Mouse (Mus musculus): ENCODE data around the gene Ephb1. TPM values are rescaled to one million over a fixed set of nuclear protein-coding genes. Genes with fewer than 3 reads are reported as not detected.
A peak's percentile ranks its signal among the peaks of the same experiment; 100 is the strongest.

Gene Ephb1
- polyA plus RNA-seq, 1 experiment from 2014 or later, result 1.0 TPM

GRCm38 (mm10) chr9:102355726-102356125 lies 1.2 kb upstream of the Ephb1 start:
- 63% methylated on average over 3 of the region's 3 CpGs for WGBS
- H3K4me1 ChIP-seq (replicated peaks; ENCODE audit: control insufficient read depth, insufficient read depth), result no peaks in the 10 kb centered on the region
- H3K36me3 ChIP-seq (ENCODE audit: control insufficient read depth, insufficient read depth, low read length), result no peaks in the 10 kb centered on the region
- ATAC-seq (ENCODE audit: low FRiP score, low TSS enrichment) (no peak), DNase-seq (ENCODE audit: low spot score) (peak; percentile 9)
- H3K27me3 ChIP-seq (ENCODE audit: control insufficient read depth, insufficient read depth, low read length), result peaks cover 18% of the 10 kb centered on the region
- no peak overlapping the region for H3K27ac ChIP-seq (replicated peaks)
- H3K9ac ChIP-seq (ENCODE audit: low read length), result no peak overlapping the region
- no peaks in the 10 kb centered on the region for H3K9me3 ChIP-seq (ENCODE audit: control insufficient read depth, low read length)
- H3K4me3 ChIP-seq (ENCODE audit: low read depth, low read length), result no peak overlapping the region
- TF ChIP-seq CTCF (IDR thresholded peaks at IDR 0.05; ENCODE audit: low read depth), result no peak
- no peak for TF ChIP-seq EP300 (optimal IDR thresholded peaks at IDR 0.05)
- H3K4me2 ChIP-seq (replicated peaks; ENCODE audit: low read depth), result no peak overlapping the region

DNA sequence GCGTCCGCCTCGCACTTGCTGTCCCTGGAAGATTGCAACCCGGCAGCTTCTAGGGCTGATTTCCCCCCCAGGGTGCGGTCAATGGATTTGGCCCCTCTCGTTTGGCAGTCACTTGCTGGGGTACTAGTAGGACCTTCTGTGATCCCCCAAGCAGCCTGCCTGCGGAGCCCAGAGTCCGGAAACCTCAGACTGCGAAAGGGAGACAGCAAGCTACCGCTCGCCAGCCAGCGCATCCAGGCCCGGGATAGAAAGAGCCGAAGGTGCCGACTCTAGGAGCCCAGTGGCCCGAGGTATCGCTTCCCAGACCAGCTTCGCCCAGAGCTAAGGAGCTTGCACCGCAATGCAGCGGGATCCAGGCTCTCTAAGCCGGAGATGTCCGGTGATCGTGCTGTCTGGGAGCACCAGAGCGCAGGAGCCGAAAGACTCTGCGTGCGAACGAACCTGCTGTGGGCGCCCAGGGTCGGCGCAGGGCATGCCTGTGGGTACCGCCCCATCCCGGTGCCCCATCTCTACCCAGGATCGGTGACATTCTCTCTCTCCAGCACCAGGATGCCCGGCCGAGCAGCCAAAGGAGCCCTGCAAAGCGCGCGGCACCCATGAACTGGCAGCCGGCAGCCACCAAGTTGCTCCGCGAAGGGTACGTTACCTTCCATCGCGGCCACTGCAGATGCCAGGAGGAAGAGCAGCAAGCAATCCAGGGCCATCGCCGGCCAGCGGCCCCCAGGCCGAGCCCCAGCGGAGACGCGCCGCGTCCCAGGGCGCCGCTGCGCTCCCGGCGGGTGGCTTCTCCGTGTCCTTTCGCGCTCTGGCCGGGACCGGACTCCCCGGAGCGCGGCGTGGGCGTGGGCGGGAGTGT lies 629 bp downstream of the Ephb1 start:
- Histone ChIP-seq H3K9me3 (ENCODE audit: control insufficient read depth, low read length) (no peaks in the 10 kb centered on the region), H3K27ac (replicated peaks) (no peak overlapping the region), H3K27me3 (ENCODE audit: control insufficient read depth, insufficient read depth, low read length) (peaks cover 18% of the 10 kb centered on the region), H3K36me3 (ENCODE audit: control insufficient read depth, insufficient read depth, low read length) (no peaks in the 10 kb centered on the region), H3K4me2 (replicated peaks; ENCODE audit: low read depth) (peak overlapping the region; percentile 88), H3K4me3 (ENCODE audit: low read depth, low read length) (peak overlapping the region; percentile 52), H3K4me1 (replicated peaks; ENCODE audit: control insufficient read depth, insufficient read depth) (no peaks in the 10 kb centered on the region), H3K9ac (ENCODE audit: low read length) (peak overlapping the region; percentile 53)
- 2% methylated on average over 64 of the region's 70 CpGs for WGBS
- no peak for TF ChIP-seq CTCF (IDR thresholded peaks at IDR 0.05; ENCODE audit: low read depth)
- no peak for TF ChIP-seq EP300 (optimal IDR thresholded peaks at IDR 0.05)
- DNase-seq (ENCODE audit: low spot score) (no peak), ATAC-seq (ENCODE audit: low FRiP score, low TSS enrichment) (no peak)

DNA sequence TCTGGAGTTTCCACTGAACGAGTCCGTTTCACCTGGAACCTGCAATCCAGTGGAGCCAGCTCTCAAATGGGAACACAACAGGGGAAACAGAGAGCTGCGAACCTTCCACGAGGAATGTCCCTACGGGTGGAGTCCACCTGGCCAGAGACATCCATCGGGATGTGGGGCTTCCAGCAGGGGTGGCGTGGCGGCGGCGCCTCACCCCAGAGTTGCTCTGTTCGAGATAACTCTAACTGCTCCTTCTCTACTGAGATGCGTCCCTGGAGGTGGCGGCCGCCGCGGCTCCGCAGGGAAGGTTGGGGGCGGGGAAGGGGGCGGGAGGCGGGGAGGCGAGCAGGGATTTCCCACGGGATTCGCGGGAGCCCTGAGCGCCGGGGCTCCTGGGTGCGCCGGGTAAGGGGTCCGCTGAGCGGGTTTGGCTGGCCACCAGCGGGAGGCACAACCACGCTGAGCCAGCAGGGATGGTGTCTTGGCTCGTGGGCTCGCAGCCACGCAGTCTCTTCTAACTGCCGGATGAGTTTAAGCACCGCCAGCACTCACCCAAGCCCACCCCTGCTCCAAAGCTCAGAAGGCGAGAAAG lies 1.3 kb downstream of the Ephb1 start:
- Histone ChIP-seq H3K9me3 (ENCODE audit: control insufficient read depth, low read length) (no peaks in the 10 kb centered on the region), H3K27ac (replicated peaks) (no peak overlapping the region), H3K9ac (ENCODE audit: low read length) (no peak overlapping the region), H3K36me3 (ENCODE audit: control insufficient read depth, insufficient read depth, low read length) (no peaks in the 10 kb centered on the region), H3K4me3 (ENCODE audit: low read depth, low read length) (peak overlapping the region; percentile 52), H3K4me2 (replicated peaks; ENCODE audit: low read depth) (peak overlapping the region; percentile 88), H3K4me1 (replicated peaks; ENCODE audit: control insufficient read depth, insufficient read depth) (no peaks in the 10 kb centered on the region), H3K27me3 (ENCODE audit: control insufficient read depth, insufficient read depth, low read length) (peaks cover 18% of the 10 kb centered on the region)
- DNase-seq (ENCODE audit: low spot score) (no peak), ATAC-seq (ENCODE audit: low FRiP score, low TSS enrichment) (no peak)
- TF ChIP-seq CTCF (IDR thresholded peaks at IDR 0.05; ENCODE audit: low read depth) (no peak), EP300 (optimal IDR thresholded peaks at IDR 0.05) (no peak)
- 0% methylated on average over 38 of the region's 38 CpGs for WGBS

- peak; percentile 11 for DNase-seq (ENCODE audit: low spot score)
- Histone ChIP-seq H3K27me3 (ENCODE audit: control insufficient read depth, insufficient read depth, low read length) (peaks cover 18% of the 10 kb centered on the region), H3K4me3 (ENCODE audit: low read depth, low read length) (peak overlapping the region; percentile 52), H3K36me3 (ENCODE audit: control insufficient read depth, insufficient read depth, low read length) (no peaks in the 10 kb centered on the region), H3K4me2 (replicated peaks; ENCODE audit: low read depth) (peak overlapping the region; percentile 88), H3K27ac (replicated peaks) (no peak overlapping the region), H3K4me1 (replicated peaks; ENCODE audit: control insufficient read depth, insufficient read depth) (no peaks in the 10 kb centered on the region), H3K9me3 (ENCODE audit: control insufficient read depth, low read length) (no peaks in the 10 kb centered on the region), H3K9ac (ENCODE audit: low read length) (no peak overlapping the region)
- no peak for TF ChIP-seq EP300 (optimal IDR thresholded peaks at IDR 0.05)
- TF ChIP-seq CTCF (IDR thresholded peaks at IDR 0.05; ENCODE audit: low read depth), result no peak
- WGBS, result 10% methylated on average over 30 of the region's 30 CpGs
- no peak for ATAC-seq (ENCODE audit: low FRiP score, low TSS enrichment)
Observed at GRCm38 (mm10) chr9:102352186-102353055, 2.1 kb downstream of the Ephb1 start.

GRCm38 (mm10) chr9:102351721-102352120 lies 2.8 kb downstream of the Ephb1 start:
- WGBS, result 19% methylated on average over 10 of the region's 10 CpGs
- Histone ChIP-seq H3K4me2 (replicated peaks; ENCODE audit: low read depth) (no peak overlapping the region), H3K4me1 (replicated peaks; ENCODE audit: control insufficient read depth, insufficient read depth) (no peaks in the 10 kb centered on the region), H3K4me3 (ENCODE audit: low read depth, low read length) (no peak overlapping the region), H3K9me3 (ENCODE audit: control insufficient read depth, low read length) (no peaks in the 10 kb centered on the region), H3K27me3 (ENCODE audit: control insufficient read depth, insufficient read depth, low read length) (peaks cover 18% of the 10 kb centered on the region), H3K9ac (ENCODE audit: low read length) (no peak overlapping the region), H3K36me3 (ENCODE audit: control insufficient read depth, insufficient read depth, low read length) (no peaks in the 10 kb centered on the region), H3K27ac (replicated peaks) (no peak overlapping the region)
- ATAC-seq (ENCODE audit: low FRiP score, low TSS enrichment) (no peak), DNase-seq (ENCODE audit: low spot score) (peak; percentile 10)
- TF ChIP-seq EP300 (optimal IDR thresholded peaks at IDR 0.05), result no peak
- no peak for TF ChIP-seq CTCF (IDR thresholded peaks at IDR 0.05; ENCODE audit: low read depth)
